Mouse (Mus musculus): ENCODE data around the gene Asna1. TPM values are rescaled to one million over a fixed set of nuclear protein-coding genes. Genes with fewer than 3 reads are reported as not detected.
A peak's percentile ranks its signal among the peaks of the same experiment; 100 is the strongest.

The Asna1 gene
- polyA plus RNA-seq, 1 experiment: 267 TPM

- TF ChIP-seq CTCF (IDR thresholded peaks at IDR 0.05; ENCODE audit: extremely low read depth, insufficient read depth, low read length): no peak
- peak; percentile 100 for TF ChIP-seq POLR2A (IDR thresholded peaks at IDR 0.05; ENCODE audit: extremely low read depth, insufficient read depth, low read length)
- Histone ChIP-seq H3K27ac (ENCODE audit: insufficient read depth, low read length) (peak within 1 kb of the TSS; percentile 92), H3K4me3 (ENCODE audit: insufficient read depth, low read length) (peak within 1 kb of the TSS; percentile 87), H3K4me1 (ENCODE audit: control insufficient read depth, insufficient read depth, low read length) (peaks cover 1% of the 10 kb centered on the region; the same call in 1 of the 2 replicates)
Observed at GRCm38 (mm10) chr8:84978248-84978940, 46.7 kb downstream of the Asna1 start, which contains the start of gene Junb. Gene Junb (minus strand): TSS chr8:84978718.

DNA sequence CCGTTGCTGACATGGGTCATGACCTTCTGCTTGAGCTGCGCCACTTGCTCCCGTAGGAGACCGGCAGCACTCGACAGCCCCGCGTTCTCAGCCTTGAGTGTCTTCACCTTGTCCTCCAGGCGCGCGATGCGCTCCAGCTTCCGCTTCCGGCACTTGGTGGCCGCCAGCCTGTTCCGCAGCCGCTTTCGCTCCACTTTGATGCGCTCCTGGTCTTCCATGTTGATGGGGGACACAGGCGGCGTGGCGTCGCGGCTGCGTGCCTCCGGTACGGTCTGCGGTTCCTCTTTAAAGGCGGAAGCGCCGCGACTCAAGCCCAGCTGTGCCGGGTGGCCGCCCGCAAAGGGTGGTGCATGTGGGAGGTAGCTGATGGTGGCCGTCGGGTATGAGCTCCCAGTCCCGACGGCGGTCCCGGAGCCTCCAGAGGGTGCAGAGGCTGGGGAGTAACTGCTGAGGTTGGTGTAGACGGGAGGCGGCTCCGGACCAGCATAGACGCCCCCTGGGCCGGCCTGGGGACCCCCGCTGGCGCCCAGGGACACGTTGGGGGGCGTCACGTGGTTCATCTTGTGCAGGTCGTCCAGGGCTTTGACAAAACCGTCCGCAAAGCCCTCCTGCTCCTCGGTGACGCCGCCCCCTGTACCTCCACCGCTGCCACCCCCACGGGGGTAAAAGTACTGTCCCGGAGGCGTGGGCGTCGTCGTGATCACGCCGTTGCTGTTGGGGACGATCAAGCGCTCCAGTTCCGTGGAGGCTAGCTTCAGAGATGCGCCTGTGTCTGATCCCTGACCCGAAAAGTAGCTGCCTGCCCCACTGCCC, 47.4 kb downstream of the Asna1 start:
- Histone ChIP-seq H3K27ac (ENCODE audit: insufficient read depth, low read length) (peak overlapping the region; percentile 92), H3K4me3 (ENCODE audit: insufficient read depth, low read length) (peak overlapping the region; percentile 87), H3K4me1 (ENCODE audit: control insufficient read depth, insufficient read depth, low read length) (peaks cover 1% of the 10 kb centered on the region; the same call in 1 of the 2 replicates)
- TF ChIP-seq CTCF (IDR thresholded peaks at IDR 0.05; ENCODE audit: extremely low read depth, insufficient read depth, low read length) (no peak), POLR2A (IDR thresholded peaks at IDR 0.05; ENCODE audit: extremely low read depth, insufficient read depth, low read length) (peak; percentile 67)

DNA sequence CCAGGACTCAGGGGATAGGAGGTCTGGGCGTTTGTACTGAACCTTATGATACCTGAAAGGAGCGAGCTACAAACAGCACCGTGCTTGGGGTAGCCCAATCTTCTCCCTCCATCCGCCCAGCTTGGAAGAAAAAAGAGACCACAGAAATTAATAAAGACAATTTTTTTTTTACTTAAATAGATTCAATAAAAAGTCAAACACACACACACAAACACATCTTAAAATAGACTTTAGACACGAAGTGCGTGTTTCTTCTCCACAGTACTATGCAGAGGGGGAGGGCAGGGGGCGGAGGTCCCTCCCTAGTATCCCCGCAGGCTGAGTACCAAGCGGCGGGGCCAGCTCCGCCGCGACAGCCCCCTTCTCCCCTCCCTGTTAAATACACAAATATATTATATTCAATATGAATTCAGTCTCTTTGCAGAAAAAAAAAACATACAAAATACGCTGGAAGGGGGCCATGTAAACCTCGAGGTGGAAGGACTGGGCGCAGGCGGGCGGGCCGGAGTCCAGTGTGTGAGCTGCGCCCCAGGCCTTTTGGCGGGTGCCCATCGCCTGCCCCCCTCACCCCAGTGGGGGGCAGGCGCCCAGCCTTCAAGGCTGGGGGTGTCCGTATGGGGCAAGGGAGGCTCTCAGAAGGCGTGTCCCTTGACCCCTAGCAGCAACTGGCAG, 48.2 kb downstream of the Asna1 start:
- no peak for TF ChIP-seq CTCF (IDR thresholded peaks at IDR 0.05; ENCODE audit: extremely low read depth, insufficient read depth, low read length)
- TF ChIP-seq POLR2A (IDR thresholded peaks at IDR 0.05; ENCODE audit: extremely low read depth, insufficient read depth, low read length): no peak
- Histone ChIP-seq H3K4me1 (ENCODE audit: control insufficient read depth, insufficient read depth, low read length) (peaks cover 1% of the 10 kb centered on the region; the same call in 1 of the 2 replicates), H3K27ac (ENCODE audit: insufficient read depth, low read length) (peak overlapping the region; percentile 92), H3K4me3 (ENCODE audit: insufficient read depth, low read length) (peak overlapping the region; percentile 87)

DNA sequence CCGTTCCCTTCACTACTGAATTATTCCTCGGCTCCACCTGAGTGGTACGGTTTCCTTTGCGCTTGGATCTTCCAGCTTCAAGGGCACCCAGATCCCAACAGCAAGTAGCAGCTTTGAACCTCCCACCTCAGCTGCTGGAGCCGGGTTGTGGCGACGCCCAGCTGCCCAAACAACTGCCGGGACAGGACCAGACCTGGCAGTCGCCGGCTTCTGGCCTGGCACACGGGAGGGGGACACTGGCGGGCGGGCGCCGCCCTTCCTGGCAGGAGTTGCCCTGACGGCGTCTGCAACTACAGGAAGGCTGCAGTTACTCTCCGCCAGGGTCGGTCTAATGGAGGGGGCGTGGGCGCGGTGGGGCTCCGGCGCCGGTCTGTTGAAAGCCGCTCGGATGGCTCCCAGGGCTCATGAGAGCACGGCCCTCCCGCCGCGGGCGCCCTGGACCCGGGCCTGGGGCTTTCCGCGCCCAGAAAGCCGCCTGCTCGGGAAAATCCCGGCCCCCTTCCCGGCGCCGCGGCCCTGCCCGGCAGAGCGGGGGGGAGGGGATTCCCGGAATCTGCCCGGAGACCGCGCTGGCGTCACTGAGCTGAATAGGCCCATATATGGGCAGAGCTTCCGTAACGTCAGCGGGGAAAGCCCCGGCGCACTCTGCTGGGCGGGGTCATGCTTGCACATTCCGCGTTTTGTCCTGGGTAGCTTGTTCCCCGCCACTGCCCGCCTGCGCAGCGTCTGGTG, 48.9 kb downstream of the Asna1 start:
- TF ChIP-seq CTCF (IDR thresholded peaks at IDR 0.05; ENCODE audit: extremely low read depth, insufficient read depth, low read length): no peak
- TF ChIP-seq POLR2A (IDR thresholded peaks at IDR 0.05; ENCODE audit: extremely low read depth, insufficient read depth, low read length): peak; percentile 80
- H3K27ac ChIP-seq (ENCODE audit: insufficient read depth, low read length): peak overlapping the region; percentile 48; the same call in 1 of the 2 replicates

DNA sequence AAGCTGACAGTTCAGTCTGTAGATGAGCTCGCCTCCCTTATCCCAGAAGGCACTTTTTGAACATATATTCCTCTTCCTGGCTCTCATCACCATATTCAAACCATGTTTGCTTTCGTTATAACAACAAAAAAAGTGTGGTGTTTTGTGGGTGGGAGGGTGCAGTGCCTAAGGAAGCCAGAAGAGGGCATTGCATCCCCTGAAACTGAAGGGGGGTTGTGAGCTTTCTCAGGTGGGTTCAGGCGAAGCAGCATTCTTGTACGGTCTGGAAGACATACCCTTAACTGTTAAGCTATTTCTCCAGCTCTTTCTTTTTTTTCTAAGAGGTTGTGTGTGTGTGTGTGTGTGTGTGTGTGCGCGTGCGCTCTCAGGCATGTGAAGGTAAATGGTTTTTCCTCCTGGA, 49.6 kb downstream of the Asna1 start:
- peak overlapping the region; percentile 87; the same call in 1 of the 2 replicates for H3K4me3 ChIP-seq (ENCODE audit: insufficient read depth, low read length)
- H3K27ac ChIP-seq (ENCODE audit: insufficient read depth, low read length): no peak overlapping the region
- peaks cover 3% of the 10 kb centered on the region; the same call in 1 of the 2 replicates for H3K4me1 ChIP-seq (ENCODE audit: control insufficient read depth, insufficient read depth, low read length)
- TF ChIP-seq POLR2A (IDR thresholded peaks at IDR 0.05; ENCODE audit: extremely low read depth, insufficient read depth, low read length) (no peak), CTCF (IDR thresholded peaks at IDR 0.05; ENCODE audit: extremely low read depth, insufficient read depth, low read length) (peak; percentile 84)

More for the DNA sequence above, 48.9 kb downstream of the Asna1 start:
- Histone ChIP-seq H3K4me3 (ENCODE audit: insufficient read depth, low read length) (peak overlapping the region; percentile 87), H3K4me1 (ENCODE audit: control insufficient read depth, insufficient read depth, low read length) (peaks cover 1% of the 10 kb centered on the region; the same call in 1 of the 2 replicates)

GRCm38 (mm10) chr8:84974543-84975142, 50.4 kb downstream of the Asna1 start:
- Histone ChIP-seq H3K27ac (ENCODE audit: insufficient read depth, low read length) (no peak overlapping the region), H3K4me1 (ENCODE audit: control insufficient read depth, insufficient read depth, low read length) (peaks cover 3% of the 10 kb centered on the region; the same call in 1 of the 2 replicates), H3K4me3 (ENCODE audit: insufficient read depth, low read length) (no peak overlapping the region)
- TF ChIP-seq POLR2A (IDR thresholded peaks at IDR 0.05; ENCODE audit: extremely low read depth, insufficient read depth, low read length) (no peak), CTCF (IDR thresholded peaks at IDR 0.05; ENCODE audit: extremely low read depth, insufficient read depth, low read length) (no peak)

DNA sequence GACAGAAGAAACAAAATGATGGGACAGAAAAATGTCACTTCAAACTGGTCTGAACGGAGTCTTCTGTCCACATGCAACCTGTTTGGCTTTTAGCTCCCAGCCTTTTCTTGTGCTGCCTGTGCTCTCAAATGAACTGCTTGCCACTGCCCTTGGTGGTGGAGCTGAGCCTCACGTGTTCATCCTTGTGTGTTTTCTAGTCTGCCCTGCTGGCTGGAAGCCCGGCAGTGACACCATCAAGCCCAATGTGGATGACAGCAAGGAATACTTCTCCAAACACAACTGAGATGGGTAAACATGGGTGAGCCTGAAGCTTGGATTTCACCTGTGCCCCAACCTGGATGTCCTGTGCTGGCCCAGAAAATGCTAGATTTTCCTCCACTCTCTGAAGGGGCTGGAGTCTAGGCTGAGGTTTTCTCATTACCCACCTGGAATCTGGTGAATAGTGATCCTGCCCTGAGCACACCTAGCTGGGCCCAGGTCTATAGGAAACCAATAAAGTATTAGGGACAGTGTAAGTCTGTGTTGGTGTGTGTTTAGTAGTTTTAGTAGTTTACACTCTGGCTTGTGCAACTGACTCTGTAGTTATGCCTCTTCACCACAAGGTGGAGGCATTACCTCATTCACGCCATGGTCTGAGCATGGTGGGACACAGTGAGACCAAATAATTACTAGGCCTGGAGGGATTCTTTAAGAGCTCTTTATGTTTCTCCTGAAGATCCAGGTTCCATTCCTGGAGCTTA, 51.1 kb downstream of the Asna1 start:
- Histone ChIP-seq H3K4me3 (ENCODE audit: insufficient read depth, low read length) (no peak overlapping the region), H3K27ac (ENCODE audit: insufficient read depth, low read length) (no peak overlapping the region), H3K4me1 (ENCODE audit: control insufficient read depth, insufficient read depth, low read length) (peaks cover 3% of the 10 kb centered on the region; the same call in 1 of the 2 replicates)
- no peak for TF ChIP-seq POLR2A (IDR thresholded peaks at IDR 0.05; ENCODE audit: extremely low read depth, insufficient read depth, low read length)
- peak; percentile 98 for TF ChIP-seq CTCF (IDR thresholded peaks at IDR 0.05; ENCODE audit: extremely low read depth, insufficient read depth, low read length)

- no peak for TF ChIP-seq CTCF (IDR thresholded peaks at IDR 0.05; ENCODE audit: extremely low read depth, insufficient read depth, low read length)
- TF ChIP-seq POLR2A (IDR thresholded peaks at IDR 0.05; ENCODE audit: extremely low read depth, insufficient read depth, low read length): no peak
- H3K4me1 ChIP-seq (ENCODE audit: control insufficient read depth, insufficient read depth, low read length): peaks cover 6% of the 10 kb centered on the region; the same call in 1 of the 2 replicates
Observed at GRCm38 (mm10) chr8:84973079-84973478, 52.0 kb downstream of the Asna1 start.

More at GRCm38 (mm10) chr8:84973079-84973478, 52.0 kb downstream of the Asna1 start:
- Histone ChIP-seq H3K27ac (ENCODE audit: insufficient read depth, low read length) (no peak overlapping the region), H3K4me3 (ENCODE audit: insufficient read depth, low read length) (no peak overlapping the region)

Measured in cortical plate, adult 2 months (tissue).